Mouse (Mus musculus): ENCODE measurements at regions not wholly inside any gene's neighbourhood (a gene's known extent, or its start where the extent isn't known, plus 50 kb on each side); places are given as distances from the start of the nearest gene placed in this dataset.
A peak's percentile ranks its signal among the peaks of the same experiment; 100 is the strongest.

DNA sequence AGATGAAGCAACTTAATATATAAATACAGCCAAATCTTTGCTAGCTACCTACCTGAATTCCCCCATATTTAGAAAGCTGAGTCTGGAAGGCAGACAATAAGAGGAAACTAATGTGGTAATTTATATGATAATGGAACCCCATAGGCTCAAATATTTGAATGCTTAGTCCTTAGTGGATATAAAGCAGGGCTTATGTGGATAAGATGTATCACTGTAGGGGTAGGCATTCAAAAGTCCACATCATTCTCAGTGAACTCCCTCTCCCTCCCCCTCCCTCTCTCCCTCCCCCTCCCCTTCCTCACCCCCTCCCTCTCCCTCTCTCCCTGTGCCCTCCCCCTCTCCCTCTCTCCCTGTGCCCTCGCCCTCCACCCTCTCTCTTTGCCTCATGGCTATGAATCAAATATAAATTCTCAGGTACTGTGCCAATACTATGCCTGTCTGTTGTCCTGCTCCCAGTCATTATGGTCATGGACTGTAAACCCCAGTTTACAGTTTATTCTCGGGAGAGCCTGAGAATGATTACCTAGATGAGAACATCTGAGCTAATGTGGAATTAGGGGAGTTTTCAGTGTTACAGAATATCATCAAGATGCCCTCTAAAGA lies 171.8 kb upstream of the Kcnj3 start:
- H3K4me3 ChIP-seq (replicated peaks in 1 of 3; ENCODE audit: low read depth in 2 of 3, low read length in 2 of 3, poor library complexity in 1 of 3), result no peak overlapping the region
- dilution Hi-C loops (cut with MboI; ENCODE audit: extremely low pct_ligation_motif_present, extremely low pct_unique_long_range_greater_than_20kb, low sequenced_read_pairs) (no loop called here), in situ Hi-C loops (cut with MboI; ENCODE audit: low pct_ligation_motif_present, low pct_unique_long_range_greater_than_20kb, low sequenced_read_pairs) (no loop called here)
- no peaks in the 10 kb centered on the region for H3K79me2 ChIP-seq (replicated peaks; ENCODE audit: control insufficient read depth, extremely low read depth, insufficient read depth, poor library complexity, severe bottlenecking)
- H3K4me2 ChIP-seq (ENCODE audit: insufficient read depth, low read depth, poor library complexity, severe bottlenecking), result no peak overlapping the region
- H3K27ac ChIP-seq (ENCODE audit: insufficient read depth, low read depth), result no peak overlapping the region
- H3K9me3 ChIP-seq (replicated peaks; ENCODE audit: low read length), result peaks cover 2% of the 10 kb centered on the region
- H3K4me1 ChIP-seq (ENCODE audit: control insufficient read depth in 1 of 2, insufficient read depth in 2 of 2), result no peaks in the 10 kb centered on the region
- no peak overlapping the region for H3K9ac ChIP-seq (ENCODE audit: insufficient read depth, low read depth)
- no peaks in the 10 kb centered on the region for H3K36me3 ChIP-seq (replicated peaks in 1 of 2; ENCODE audit: control insufficient read depth in 1 of 2, insufficient read depth in 1 of 2, low read length in 1 of 2)
- no peaks in the 10 kb centered on the region for H3K27me3 ChIP-seq (replicated peaks)
- no peak for DNase-seq (ENCODE audit: extremely low read depth)
- TF ChIP-seq ETS1 (conservative IDR thresholded peaks at IDR 0.05; ENCODE audit: low read depth, low read length), result no peak
- TF ChIP-seq PAX5 (IDR thresholded peaks at IDR 0.05; ENCODE audit: low read length), result no peak
- TF ChIP-seq JUN (IDR thresholded peaks at IDR 0.05; ENCODE audit: insufficient read depth, low read depth, low read length), result no peak
- no peak for TF ChIP-seq MXI1 (IDR thresholded peaks at IDR 0.05; ENCODE audit: low read depth, low read length)
- no peak for TF ChIP-seq JUND (conservative IDR thresholded peaks at IDR 0.05; ENCODE audit: low read depth, low read length)
- no peak for TF ChIP-seq KAT2A (IDR thresholded peaks at IDR 0.05; ENCODE audit: insufficient replicate concordance, low read length)
- TF ChIP-seq CTCF (conservative IDR thresholded peaks at IDR 0.05 in 1 of 2, IDR thresholded peaks at IDR 0.05 in 1 of 2; ENCODE audit: low read depth in 2 of 2, low read length in 2 of 2), result no peak
- TF ChIP-seq ZC3H11A (IDR thresholded peaks at IDR 0.05; ENCODE audit: low read depth, low read length), result no peak
- no peak for TF ChIP-seq EP300 (IDR thresholded peaks at IDR 0.05; ENCODE audit: low read length)
- TF ChIP-seq USF1 (IDR thresholded peaks at IDR 0.05; ENCODE audit: low read depth, low read length), result no peak
- TF ChIP-seq ZKSCAN1 (IDR thresholded peaks at IDR 0.05; ENCODE audit: borderline replicate concordance, low read depth, low read length), result no peak
- TF ChIP-seq CHD1 (IDR thresholded peaks at IDR 0.05; ENCODE audit: low read depth, low read length), result no peak
- no peak for TF ChIP-seq IRF4 (IDR thresholded peaks at IDR 0.05; ENCODE audit: low read depth, low read length)
- TF ChIP-seq GABPA (IDR thresholded peaks at IDR 0.05; ENCODE audit: insufficient replicate concordance, low read depth, low read length), result no peak
- TF ChIP-seq BHLHE40 (IDR thresholded peaks at IDR 0.05; ENCODE audit: low read depth, low read length), result no peak
- no peak for TF ChIP-seq MYC (IDR thresholded peaks at IDR 0.05; ENCODE audit: low read depth, low read length)

DNA sequence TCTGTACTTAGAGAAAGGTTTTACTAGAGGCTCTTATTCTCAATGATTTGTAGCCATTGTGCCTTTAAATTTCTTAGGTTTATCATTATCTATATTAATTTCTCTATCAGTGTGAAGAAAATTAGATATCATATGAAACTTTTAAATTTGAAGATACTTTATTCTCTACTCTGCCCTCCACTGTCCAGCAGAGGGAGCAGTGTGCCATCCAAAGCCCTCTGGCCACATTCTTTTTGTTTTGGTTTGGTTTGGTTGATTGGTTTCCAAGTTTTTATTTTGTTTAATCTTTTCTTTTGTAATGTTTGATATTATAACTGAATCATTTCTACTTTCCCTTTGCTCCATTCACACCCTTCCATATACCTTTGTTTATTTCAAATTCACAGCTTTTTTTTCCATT lies 129.4 kb upstream of the Kcnj3 start:
- peak; percentile 19 for DNase-seq (ENCODE audit: extremely low read depth)
- Histone ChIP-seq H3K36me3 (replicated peaks in 1 of 2; ENCODE audit: control insufficient read depth in 1 of 2, insufficient read depth in 1 of 2, low read length in 1 of 2) (no peaks in the 10 kb centered on the region), H3K4me3 (replicated peaks in 1 of 3; ENCODE audit: low read depth in 2 of 3, low read length in 2 of 3, poor library complexity in 1 of 3) (no peak overlapping the region), H3K27me3 (replicated peaks) (no peaks in the 10 kb centered on the region), H3K27ac (ENCODE audit: insufficient read depth, low read depth) (no peak overlapping the region), H3K9me3 (replicated peaks; ENCODE audit: low read length) (no peaks in the 10 kb centered on the region), H3K79me2 (replicated peaks; ENCODE audit: control insufficient read depth, extremely low read depth, insufficient read depth, poor library complexity, severe bottlenecking) (no peaks in the 10 kb centered on the region), H3K4me1 (ENCODE audit: control insufficient read depth in 1 of 2, insufficient read depth in 2 of 2) (no peaks in the 10 kb centered on the region), H3K4me2 (ENCODE audit: insufficient read depth, low read depth, poor library complexity, severe bottlenecking) (no peak overlapping the region), H3K9ac (ENCODE audit: insufficient read depth, low read depth) (no peak overlapping the region)
- dilution Hi-C loops (cut with MboI; ENCODE audit: extremely low pct_ligation_motif_present, extremely low pct_unique_long_range_greater_than_20kb, low sequenced_read_pairs) (no loop called here), in situ Hi-C loops (cut with MboI; ENCODE audit: low pct_ligation_motif_present, low pct_unique_long_range_greater_than_20kb, low sequenced_read_pairs) (no loop called here)
- TF ChIP-seq KAT2A (IDR thresholded peaks at IDR 0.05; ENCODE audit: insufficient replicate concordance, low read length) (no peak), ZMIZ1 (IDR thresholded peaks at IDR 0.05; ENCODE audit: low read depth, low read length) (no peak), NRF1 (IDR thresholded peaks at IDR 0.05; ENCODE audit: low read depth, low read length) (no peak), ZKSCAN1 (IDR thresholded peaks at IDR 0.05; ENCODE audit: borderline replicate concordance, low read depth, low read length) (no peak), JUND (conservative IDR thresholded peaks at IDR 0.05; ENCODE audit: low read depth, low read length) (no peak), HCFC1 (IDR thresholded peaks at IDR 0.05; ENCODE audit: low read depth, low read length) (no peak), SMC3 (IDR thresholded peaks at IDR 0.05; ENCODE audit: low read depth, low read length) (peak; percentile 37), ZC3H11A (IDR thresholded peaks at IDR 0.05; ENCODE audit: low read depth, low read length) (no peak), POLR2A (IDR thresholded peaks at IDR 0.05; ENCODE audit: low read depth, low read length) (no peak), E2F4 (IDR thresholded peaks at IDR 0.05; ENCODE audit: insufficient replicate concordance, low read depth, low read length) (no peak), MAZ (IDR thresholded peaks at IDR 0.05; ENCODE audit: low read depth, low read length) (no peak), MAFK (IDR thresholded peaks at IDR 0.05; ENCODE audit: insufficient replicate concordance, low read length) (no peak), UBTF (IDR thresholded peaks at IDR 0.05; ENCODE audit: low read depth, low read length) (no peak), SIN3A (IDR thresholded peaks at IDR 0.05; ENCODE audit: low read length) (no peak), GABPA (IDR thresholded peaks at IDR 0.05; ENCODE audit: insufficient replicate concordance, low read depth, low read length) (no peak), RAD21 (IDR thresholded peaks at IDR 0.05; ENCODE audit: low read depth, low read length) (peak; percentile 38), CTCF (conservative IDR thresholded peaks at IDR 0.05 in 1 of 2, IDR thresholded peaks at IDR 0.05 in 1 of 2; ENCODE audit: low read depth in 2 of 2, low read length in 2 of 2) (peak; percentile 12 to 41; a peak in 1 of 4 replicates), IRF4 (IDR thresholded peaks at IDR 0.05; ENCODE audit: low read depth, low read length) (no peak)

All from CH12.LX (cell line).